Mouse (Mus musculus): ENCODE measurements around the gene Asna1. TPM values are rescaled to one million over a fixed set of nuclear protein-coding genes. Genes with fewer than 3 reads are reported as not detected.
A peak's percentile ranks its signal among the peaks of the same experiment; 100 is the strongest.

The Asna1 gene
- polyA plus RNA-seq, 1 experiment from 2014 or later: 130 TPM

- Histone ChIP-seq H3K4me3 (ENCODE audit: low read depth, low read length) (peak overlapping the region; percentile 56), H3K27me3 (ENCODE audit: control insufficient read depth, insufficient read depth, low read length) (peaks cover 10% of the 10 kb centered on the region), H3K9me3 (ENCODE audit: control insufficient read depth, low read length) (no peaks in the 10 kb centered on the region), H3K4me1 (ENCODE audit: control insufficient read depth, insufficient read depth, low read length) (peaks cover 14% of the 10 kb centered on the region), H3K9ac (ENCODE audit: low read length) (peak overlapping the region; percentile 68), H3K27ac (ENCODE audit: low read depth, low read length) (no peak overlapping the region), H3K36me3 (ENCODE audit: control insufficient read depth, insufficient read depth, low read length) (no peaks in the 10 kb centered on the region), H3K4me2 (ENCODE audit: low read depth) (peak overlapping the region; percentile 97)
- peak; percentile 60 for ATAC-seq (ENCODE audit: insufficient read depth, low FRiP score, low TSS enrichment)
- WGBS: 2% methylated on average over 15 of the region's 15 CpGs
- DNase-seq (ENCODE audit: low spot score): peak; percentile 93
Measured at GRCm38 (mm10) chr8:84989810-84990209, 35.3 kb downstream of the Asna1 start.

GRCm38 (mm10) chr8:84989311-84989731 lies 35.8 kb downstream of the Asna1 start:
- H3K9me3 ChIP-seq (ENCODE audit: control insufficient read depth, low read length): no peaks in the 10 kb centered on the region
- no peak overlapping the region for H3K9ac ChIP-seq (ENCODE audit: low read length)
- H3K4me1 ChIP-seq (ENCODE audit: control insufficient read depth, insufficient read depth, low read length): peaks cover 18% of the 10 kb centered on the region
- 5% methylated on average over 15 of the region's 15 CpGs for WGBS
- H3K4me3 ChIP-seq (ENCODE audit: low read depth, low read length): no peak overlapping the region
- H3K27me3 ChIP-seq (ENCODE audit: control insufficient read depth, insufficient read depth, low read length): peaks cover 10% of the 10 kb centered on the region
- no peak overlapping the region for H3K27ac ChIP-seq (ENCODE audit: low read depth, low read length)
- no peak for DNase-seq (ENCODE audit: low spot score)
- H3K36me3 ChIP-seq (ENCODE audit: control insufficient read depth, insufficient read depth, low read length): no peaks in the 10 kb centered on the region
- H3K4me2 ChIP-seq (ENCODE audit: low read depth): peak overlapping the region; percentile 97
- no peak for ATAC-seq (ENCODE audit: insufficient read depth, low FRiP score, low TSS enrichment)

GRCm38 (mm10) chr8:84987903-84988302 lies 37.2 kb downstream of the Asna1 start:
- DNase-seq (ENCODE audit: low spot score): no peak
- Histone ChIP-seq H3K27me3 (ENCODE audit: control insufficient read depth, insufficient read depth, low read length) (peaks cover 10% of the 10 kb centered on the region), H3K9ac (ENCODE audit: low read length) (no peak overlapping the region), H3K9me3 (ENCODE audit: control insufficient read depth, low read length) (no peaks in the 10 kb centered on the region), H3K4me3 (ENCODE audit: low read depth, low read length) (no peak overlapping the region), H3K4me1 (ENCODE audit: control insufficient read depth, insufficient read depth, low read length) (peaks cover 18% of the 10 kb centered on the region), H3K4me2 (ENCODE audit: low read depth) (no peak overlapping the region), H3K36me3 (ENCODE audit: control insufficient read depth, insufficient read depth, low read length) (no peaks in the 10 kb centered on the region), H3K27ac (ENCODE audit: low read depth, low read length) (no peak overlapping the region)
- ATAC-seq (ENCODE audit: insufficient read depth, low FRiP score, low TSS enrichment): no peak
- 85% methylated on average over 2 of the region's 2 CpGs for WGBS

GRCm38 (mm10) chr8:84987388-84987787 lies 37.7 kb downstream of the Asna1 start:
- Histone ChIP-seq H3K4me3 (ENCODE audit: low read depth, low read length) (no peak overlapping the region), H3K9me3 (ENCODE audit: control insufficient read depth, low read length) (no peaks in the 10 kb centered on the region), H3K36me3 (ENCODE audit: control insufficient read depth, insufficient read depth, low read length) (no peaks in the 10 kb centered on the region), H3K9ac (ENCODE audit: low read length) (no peak overlapping the region), H3K27ac (ENCODE audit: low read depth, low read length) (no peak overlapping the region), H3K4me1 (ENCODE audit: control insufficient read depth, insufficient read depth, low read length) (peaks cover 18% of the 10 kb centered on the region), H3K27me3 (ENCODE audit: control insufficient read depth, insufficient read depth, low read length) (peaks cover 10% of the 10 kb centered on the region), H3K4me2 (ENCODE audit: low read depth) (no peak overlapping the region)
- WGBS: 82% methylated on average over 5 of the region's 5 CpGs
- no peak for DNase-seq (ENCODE audit: low spot score)
- no peak for ATAC-seq (ENCODE audit: insufficient read depth, low FRiP score, low TSS enrichment)

- no peak for DNase-seq (ENCODE audit: low spot score)
- no peaks in the 10 kb centered on the region for H3K9me3 ChIP-seq (ENCODE audit: control insufficient read depth, low read length)
- peak overlapping the region; percentile 43; the same call in 1 of the 2 replicates for H3K4me3 ChIP-seq (ENCODE audit: low read depth, low read length)
- peaks cover 18% of the 10 kb centered on the region for H3K4me1 ChIP-seq (ENCODE audit: control insufficient read depth, insufficient read depth, low read length)
- 46% methylated on average over 8 of the region's 8 CpGs for WGBS
- no peak overlapping the region for H3K27ac ChIP-seq (ENCODE audit: low read depth, low read length)
- peaks cover 10% of the 10 kb centered on the region for H3K27me3 ChIP-seq (ENCODE audit: control insufficient read depth, insufficient read depth, low read length)
- no peak overlapping the region for H3K9ac ChIP-seq (ENCODE audit: low read length)
- peak overlapping the region; percentile 97 for H3K4me2 ChIP-seq (ENCODE audit: low read depth)
- no peaks in the 10 kb centered on the region for H3K36me3 ChIP-seq (ENCODE audit: control insufficient read depth, insufficient read depth, low read length)
- ATAC-seq (ENCODE audit: insufficient read depth, low FRiP score, low TSS enrichment): no peak
Measured at GRCm38 (mm10) chr8:84986379-84986945, 38.6 kb downstream of the Asna1 start.

GRCm38 (mm10) chr8:84985684-84986378 lies 39.2 kb downstream of the Asna1 start:
- Histone ChIP-seq H3K27ac (ENCODE audit: low read depth, low read length) (no peak overlapping the region), H3K4me3 (ENCODE audit: low read depth, low read length) (peak overlapping the region; percentile 43), H3K4me2 (ENCODE audit: low read depth) (peak overlapping the region; percentile 97), H3K4me1 (ENCODE audit: control insufficient read depth, insufficient read depth, low read length) (peaks cover 20% of the 10 kb centered on the region), H3K9ac (ENCODE audit: low read length) (peak overlapping the region; percentile 43), H3K36me3 (ENCODE audit: control insufficient read depth, insufficient read depth, low read length) (no peaks in the 10 kb centered on the region), H3K27me3 (ENCODE audit: control insufficient read depth, insufficient read depth, low read length) (peaks cover 10% of the 10 kb centered on the region), H3K9me3 (ENCODE audit: control insufficient read depth, low read length) (no peaks in the 10 kb centered on the region)
- under 1% methylated on average over 53 of the region's 53 CpGs for WGBS
- DNase-seq (ENCODE audit: low spot score): peak; percentile 81
- ATAC-seq (ENCODE audit: insufficient read depth, low FRiP score, low TSS enrichment): no peak

- DNase-seq (ENCODE audit: low spot score): no peak
- Histone ChIP-seq H3K4me1 (ENCODE audit: control insufficient read depth, insufficient read depth, low read length) (peaks cover 20% of the 10 kb centered on the region), H3K4me3 (ENCODE audit: low read depth, low read length) (peak overlapping the region; percentile 43), H3K36me3 (ENCODE audit: control insufficient read depth, insufficient read depth, low read length) (no peaks in the 10 kb centered on the region), H3K4me2 (ENCODE audit: low read depth) (peak overlapping the region; percentile 97), H3K27ac (ENCODE audit: low read depth, low read length) (no peak overlapping the region), H3K9me3 (ENCODE audit: control insufficient read depth, low read length) (no peaks in the 10 kb centered on the region), H3K9ac (ENCODE audit: low read length) (peak overlapping the region; percentile 43), H3K27me3 (ENCODE audit: control insufficient read depth, insufficient read depth, low read length) (peaks cover 15% of the 10 kb centered on the region)
- no peak for ATAC-seq (ENCODE audit: insufficient read depth, low FRiP score, low TSS enrichment)
- under 1% methylated on average over 23 of the region's 23 CpGs for WGBS
Measured at GRCm38 (mm10) chr8:84985049-84985683, 39.9 kb downstream of the Asna1 start.

GRCm38 (mm10) chr8:84984294-84985048 lies 40.6 kb downstream of the Asna1 start:
- peaks cover 21% of the 10 kb centered on the region for H3K27me3 ChIP-seq (ENCODE audit: control insufficient read depth, insufficient read depth, low read length)
- no peaks in the 10 kb centered on the region for H3K36me3 ChIP-seq (ENCODE audit: control insufficient read depth, insufficient read depth, low read length)
- DNase-seq (ENCODE audit: low spot score): no peak
- H3K4me2 ChIP-seq (ENCODE audit: low read depth): peak overlapping the region; percentile 97
- no peaks in the 10 kb centered on the region for H3K9me3 ChIP-seq (ENCODE audit: control insufficient read depth, low read length)
- H3K9ac ChIP-seq (ENCODE audit: low read length): no peak overlapping the region
- peaks cover 26% of the 10 kb centered on the region for H3K4me1 ChIP-seq (ENCODE audit: control insufficient read depth, insufficient read depth, low read length)
- H3K27ac ChIP-seq (ENCODE audit: low read depth, low read length): no peak overlapping the region
- 14% methylated on average over 16 of the region's 16 CpGs for WGBS
- no peak for ATAC-seq (ENCODE audit: insufficient read depth, low FRiP score, low TSS enrichment)
- H3K4me3 ChIP-seq (ENCODE audit: low read depth, low read length): no peak overlapping the region
